Mouse (Mus musculus) ES-E14 (cell line): ENCODE measurements at regions not wholly inside any gene's neighbourhood (a gene's known extent, or its start where the extent isn't known, plus 50 kb on each side); places are given as distances from the start of the nearest gene placed in this dataset.

Source experiments
- CHD2 ChIP-seq: IDR thresholded peaks from 2 replicates; pipeline ENCODE4 v1.6.1; 2014; ENCODE audit warnings: mild to moderate bottlenecking, low read depth, low read length, inconsistent platforms
- HCFC1 ChIP-seq: IDR thresholded peaks from 2 replicates; pipeline ENCODE4 v1.6.1; 2012; ENCODE audit warnings: low read length, inconsistent platforms, borderline replicate concordance; ENCODE audit not compliant: insufficient read depth
- ZC3H11A ChIP-seq: IDR thresholded peaks from 2 replicates; pipeline ENCODE4 v1.6.1; 2012; ENCODE audit warnings: low read depth, mild to moderate bottlenecking, inconsistent platforms, low read length, borderline replicate concordance

- no peak for TF ChIP-seq HCFC1
- TF ChIP-seq CHD2, result no peak
- no peak for TF ChIP-seq ZC3H11A
These were observed 328.8 kb upstream of the Sall1 start for GRCm38 (mm10) chr8:89372761-89373160.
